Mouse (Mus musculus) cerebellum, adult 18-20 months (tissue): ENCODE measurements around the gene Cnn2.
"Not testable (repeated sequence)": the region's sequence is repeated elsewhere in the genome, so short reads cannot be mapped to it uniquely, and the experiment has no call there.

ENCODE experiments used
- DNase-seq, 2 experiments: peaks; one replicate each; pipeline ENCODE4 v3.0.0; 2021

Cnn2 gene

GRCm38 (mm10) chr10:80020191-80020590, 31.8 kb downstream of the Cnn2 start:
- no peak for DNase-seq

- DNase-seq: no peak
Observed at GRCm38 (mm10) chr10:80020603-80021319, 32.4 kb downstream of the Cnn2 start.

GRCm38 (mm10) chr10:80021320-80021641, 32.9 kb downstream of the Cnn2 start:
- no peak for DNase-seq

- no peak for DNase-seq
Observed at GRCm38 (mm10) chr10:80022164-80022563, 33.8 kb downstream of the Cnn2 start.

- no peak for DNase-seq
Observed at GRCm38 (mm10) chr10:80022806-80023205, 34.4 kb downstream of the Cnn2 start.

- no peak for DNase-seq
Observed at GRCm38 (mm10) chr10:80023758-80024157, 35.4 kb downstream of the Cnn2 start.

- no peak for DNase-seq
Observed at GRCm38 (mm10) chr10:80024229-80025043, 36.1 kb downstream of the Cnn2 start.

GRCm38 (mm10) chr10:80025044-80025347, 36.6 kb downstream of the Cnn2 start:
- DNase-seq: no peak

- DNase-seq: no peak
Observed at GRCm38 (mm10) chr10:80025463-80025862, 37.1 kb downstream of the Cnn2 start.

- no peak for DNase-seq
Observed at GRCm38 (mm10) chr10:80025889-80026288, 37.5 kb downstream of the Cnn2 start.

- no peak for DNase-seq
Observed at GRCm38 (mm10) chr10:80027681-80028520, 39.5 kb downstream of the Cnn2 start.

- no peak for DNase-seq
Observed at GRCm38 (mm10) chr10:80028521-80028846, 40.1 kb downstream of the Cnn2 start.

- DNase-seq: no peak
Observed at GRCm38 (mm10) chr10:80030191-80030590, 41.8 kb downstream of the Cnn2 start.

GRCm38 (mm10) chr10:80030736-80031135, 42.4 kb downstream of the Cnn2 start:
- DNase-seq: no peak

- no peak for DNase-seq
Observed at GRCm38 (mm10) chr10:80032799-80033480, 44.6 kb downstream of the Cnn2 start.

GRCm38 (mm10) chr10:80033511-80034391, 45.4 kb downstream of the Cnn2 start:
- peak; percentile 56 to 63 for DNase-seq

- DNase-seq: no peak
Observed at GRCm38 (mm10) chr10:80035148-80035547, 46.8 kb downstream of the Cnn2 start.

- no peak for DNase-seq
Observed at GRCm38 (mm10) chr10:80035686-80036085, 47.3 kb downstream of the Cnn2 start.

GRCm38 (mm10) chr10:80036832-80037231, 48.4 kb downstream of the Cnn2 start:
- no peak for DNase-seq

- DNase-seq: peak; percentile 96 to 97
Observed at GRCm38 (mm10) chr10:80039559-80039979, 51.2 kb downstream of the Cnn2 start, which contains the start of gene Polr2e. TSS of gene Polr2e (minus strand) at chr10:80039795.

- not testable (repeated sequence) for DNase-seq
Observed at GRCm38 (mm10) chr10:80041409-80042060, 53.2 kb downstream of the Cnn2 start.
